Mouse (Mus musculus) limb, embryonic 11.5 days (tissue): ENCODE measurements around the gene Ints6. TPM values are rescaled to one million over a fixed set of nuclear protein-coding genes. Genes with fewer than 3 reads are reported as not detected.

ENCODE experiments used
- ATAC-seq: fragments of 200-750 bp; cut with Nextera tagmentation; 2 replicates; pipeline ENCODE4 v1.8.0; 2017; ENCODE audit warnings: low read depth; ENCODE audit not compliant: insufficient number of reproducible peaks, low FRiP score, low TSS enrichment
- DNase-seq: peaks from one replicate; pipeline ENCODE4 v3.0.0-alpha.2; 2015; ENCODE audit warnings: low spot score
- H3K27ac ChIP-seq: fragments of 300-500 bp; sonication (generic); replicated peaks from 2 replicates; pipeline ENCODE4 v1.5.1; 2014; ENCODE audit warnings: low read depth, mild to moderate bottlenecking, low read length
- H3K27me3 ChIP-seq: fragments of 300-500 bp; sonication (generic); 2 replicates; pipeline ENCODE4 v1.6.1; 2014; ENCODE audit warnings: mild to moderate bottlenecking, low read length, mixed read lengths; ENCODE audit not compliant: control insufficient read depth, insufficient read depth
- H3K36me3 ChIP-seq: fragments of 300-500 bp; sonication (generic); 2 replicates; pipeline ENCODE4 v1.6.1; 2014; ENCODE audit warnings: mild to moderate bottlenecking, low read length, moderate library complexity, mixed read lengths; ENCODE audit not compliant: control insufficient read depth, insufficient read depth
- H3K4me1 ChIP-seq: fragments of 300-500 bp; sonication (generic); 2 replicates; pipeline ENCODE4 v1.6.1; 2014; ENCODE audit warnings: low read length, mixed read lengths; ENCODE audit not compliant: control insufficient read depth, insufficient read depth
- H3K4me2 ChIP-seq: fragments of 300-500 bp; sonication (generic); 2 replicates; pipeline ENCODE4 v1.6.1; 2014; ENCODE audit warnings: low read depth, mild to moderate bottlenecking, moderate library complexity; ENCODE audit not compliant: severe bottlenecking
- H3K4me3 ChIP-seq: fragments of 300-500 bp; sonication (generic); 2 replicates; pipeline ENCODE4 v1.5.1; 2014; ENCODE audit warnings: low read depth, low read length
- H3K9ac ChIP-seq: fragments of 300-500 bp; sonication (generic); 2 replicates; pipeline ENCODE4 v1.6.1; 2014; ENCODE audit warnings: mild to moderate bottlenecking, low read length
- H3K9me3 ChIP-seq: fragments of 300-500 bp; sonication (generic); 2 replicates; pipeline ENCODE4 v1.6.1; 2016; ENCODE audit warnings: low read length; ENCODE audit not compliant: control insufficient read depth
- WGBS: fragments of 180-500 bp; shearing (Covaris S2); extraction: QIAGEN DNeasy Blood & Tissue Kit; methylation state at CpG from one replicate; pipeline ENCODE4 v1.1.7; 2014; 5-methylcytosine and 5-hydroxymethylcytosine counted together
- polyA plus RNA-seq: library from polyadenylated mRNA; unstranded; fragments of >200 nt; fragmentation: Nextera tagmentation; extraction: Ambion mirVana; gene quantifications from 2 replicates; pipeline ENCODE4 v1.2.1, GENCODE M21; 2014

Ints6 gene
- 29.6 and 31.1 TPM in 2 replicates for polyA plus RNA-seq

GRCm38 (mm10) chr14:62761036-62761881 lies at the start of gene Ints6:
Gene Ints6 (minus strand): TSS chr14:62761169.
- DNase-seq (peak; percentile 98), ATAC-seq (peak; percentile 97)
- Histone ChIP-seq H3K4me2 (peak within 1 kb of the TSS; percentile 74), H3K4me3 (peak within 1 kb of the TSS; percentile 94), H3K4me1 (no peaks in the 10 kb centered on the region), H3K27ac (peak within 1 kb of the TSS; percentile 97), H3K9me3 (no peaks in the 10 kb centered on the region), H3K36me3 (peaks cover 3% of the 10 kb centered on the region; the same call in 1 of the 2 replicates), H3K27me3 (no peaks in the 10 kb centered on the region), H3K9ac (peak within 1 kb of the TSS; percentile 96)
- WGBS: 0% methylated on average over 58 of the region's 72 CpGs

- no peak overlapping the region for H3K4me2 ChIP-seq
- H3K9ac ChIP-seq: no peak overlapping the region
- no peaks in the 10 kb centered on the region for H3K27me3 ChIP-seq
- H3K9me3 ChIP-seq: no peaks in the 10 kb centered on the region
- ATAC-seq (no peak), DNase-seq (no peak)
- H3K4me1 ChIP-seq: no peaks in the 10 kb centered on the region
- no peak overlapping the region for H3K4me3 ChIP-seq
- no peaks in the 10 kb centered on the region for H3K36me3 ChIP-seq
- no peak overlapping the region for H3K27ac ChIP-seq
- WGBS: 50% methylated on average over 7 of the region's 7 CpGs
These were observed 47.9 kb upstream of the Ints6 start for GRCm38 (mm10) chr14:62808661-62809523.

GRCm38 (mm10) chr14:62806921-62807320 lies 46.0 kb upstream of the Ints6 start:
- no peak for ATAC-seq
- Histone ChIP-seq H3K27ac (no peak overlapping the region), H3K9ac (no peak overlapping the region), H3K9me3 (no peaks in the 10 kb centered on the region), H3K27me3 (no peaks in the 10 kb centered on the region), H3K4me1 (no peaks in the 10 kb centered on the region), H3K4me3 (no peak overlapping the region), H3K4me2 (no peak overlapping the region), H3K36me3 (no peaks in the 10 kb centered on the region)
- 71% methylated on average over 3 of the region's 3 CpGs for WGBS
- DNase-seq: no peak

- Histone ChIP-seq H3K4me1 (no peaks in the 10 kb centered on the region), H3K36me3 (no peaks in the 10 kb centered on the region), H3K27ac (no peak overlapping the region), H3K4me2 (no peak overlapping the region), H3K9ac (no peak overlapping the region), H3K27me3 (no peaks in the 10 kb centered on the region), H3K4me3 (no peak overlapping the region), H3K9me3 (no peaks in the 10 kb centered on the region)
- ATAC-seq (no peak), DNase-seq (no peak)
- 74% methylated on average over 5 of the region's 5 CpGs for WGBS
These were observed 42.2 kb upstream of the Ints6 start for GRCm38 (mm10) chr14:62803204-62803603.

- DNase-seq: no peak
- 75% methylated on average over 3 of the region's 3 CpGs for WGBS
- Histone ChIP-seq H3K27me3 (no peaks in the 10 kb centered on the region), H3K9ac (no peak overlapping the region), H3K4me2 (no peak overlapping the region), H3K9me3 (no peaks in the 10 kb centered on the region), H3K27ac (no peak overlapping the region), H3K36me3 (no peaks in the 10 kb centered on the region), H3K4me3 (no peak overlapping the region), H3K4me1 (no peaks in the 10 kb centered on the region)
- ATAC-seq: no peak
These were observed 39.8 kb upstream of the Ints6 start for GRCm38 (mm10) chr14:62800791-62801190.

GRCm38 (mm10) chr14:62798608-62799101 lies 37.7 kb upstream of the Ints6 start:
- H3K4me3 ChIP-seq: peak overlapping the region; percentile 12; the same call in 1 of the 2 replicates
- peak overlapping the region; percentile 42 for H3K4me2 ChIP-seq
- no peaks in the 10 kb centered on the region for H3K4me1 ChIP-seq
- no peaks in the 10 kb centered on the region for H3K9me3 ChIP-seq
- DNase-seq (peak; percentile 63), ATAC-seq (no peak)
- H3K27ac ChIP-seq: no peak overlapping the region
- no peak overlapping the region for H3K9ac ChIP-seq
- no peaks in the 10 kb centered on the region for H3K27me3 ChIP-seq
- 0% methylated on average over 4 of the region's 4 CpGs for WGBS
- H3K36me3 ChIP-seq: no peaks in the 10 kb centered on the region

- Histone ChIP-seq H3K27me3 (no peaks in the 10 kb centered on the region), H3K36me3 (no peaks in the 10 kb centered on the region), H3K4me1 (no peaks in the 10 kb centered on the region), H3K9ac (no peak overlapping the region), H3K9me3 (no peaks in the 10 kb centered on the region), H3K4me2 (no peak overlapping the region), H3K4me3 (no peak overlapping the region), H3K27ac (no peak overlapping the region)
- no peak for DNase-seq
- ATAC-seq: no peak
- 58% methylated on average over 7 of the region's 7 CpGs for WGBS
These were observed 34.8 kb upstream of the Ints6 start for GRCm38 (mm10) chr14:62795719-62796118.

GRCm38 (mm10) chr14:62789282-62789681 lies 28.3 kb upstream of the Ints6 start:
- H3K36me3 ChIP-seq: no peaks in the 10 kb centered on the region
- DNase-seq (no peak), ATAC-seq (no peak)
- no peak overlapping the region for H3K4me2 ChIP-seq
- no peak overlapping the region for H3K27ac ChIP-seq
- H3K4me3 ChIP-seq: no peak overlapping the region
- H3K4me1 ChIP-seq: no peaks in the 10 kb centered on the region
- 64% methylated on average over 4 of the region's 4 CpGs for WGBS
- no peaks in the 10 kb centered on the region for H3K27me3 ChIP-seq
- no peak overlapping the region for H3K9ac ChIP-seq
- H3K9me3 ChIP-seq: no peaks in the 10 kb centered on the region
